Mouse (Mus musculus) liver, adult 10 weeks (tissue): Measurements from ENCODE around the gene Rnf148. TPM values are rescaled to one million over a fixed set of nuclear protein-coding genes. Genes with fewer than 3 reads are reported as not detected.

Experiments used
- polyA plus RNA-seq: library from polyadenylated mRNA; stranded (reverse); fragments of 350-450 nt; fragmentation: Illumina TruSeq; extraction: RNeasy Lipid Tissue Mini Kit (QIAGEN cat#74804); gene quantifications from one replicate; pipeline ENCODE4 v1.2.3, GENCODE M21; 2014; ENCODE audit warnings: low read depth, low replicate concordance

Gene Rnf148
- polyA plus RNA-seq, result not detected

GRCm38 (mm10) chr6:23655036-23655435, at the start of gene Rnf148:
Gene Rnf148 (minus strand): TSS chr6:23655136.

GRCm38 (mm10) chr6:23650205-23650604, 4.7 kb downstream of the Rnf148 start, which contains the start of gene Rnf133:
Gene Rnf133 (minus strand): TSS chr6:23650305.

Other genes starting within 250 kb of the Rnf148 start
- not detected for gene Rnf133, start 4.8 kb downstream of the Rnf148 start, polyA plus RNA-seq
- 10.1 TPM for gene Cadps2, start 184.3 kb upstream of the Rnf148 start, polyA plus RNA-seq